Mouse (Mus musculus): ENCODE measurements around the gene Nudt9. TPM values are rescaled to one million over a fixed set of nuclear protein-coding genes. Genes with fewer than 3 reads are reported as not detected.

Gene Nudt9
- polyA plus RNA-seq, 1 experiment from 2014 or later: 57.1 TPM

DNA sequence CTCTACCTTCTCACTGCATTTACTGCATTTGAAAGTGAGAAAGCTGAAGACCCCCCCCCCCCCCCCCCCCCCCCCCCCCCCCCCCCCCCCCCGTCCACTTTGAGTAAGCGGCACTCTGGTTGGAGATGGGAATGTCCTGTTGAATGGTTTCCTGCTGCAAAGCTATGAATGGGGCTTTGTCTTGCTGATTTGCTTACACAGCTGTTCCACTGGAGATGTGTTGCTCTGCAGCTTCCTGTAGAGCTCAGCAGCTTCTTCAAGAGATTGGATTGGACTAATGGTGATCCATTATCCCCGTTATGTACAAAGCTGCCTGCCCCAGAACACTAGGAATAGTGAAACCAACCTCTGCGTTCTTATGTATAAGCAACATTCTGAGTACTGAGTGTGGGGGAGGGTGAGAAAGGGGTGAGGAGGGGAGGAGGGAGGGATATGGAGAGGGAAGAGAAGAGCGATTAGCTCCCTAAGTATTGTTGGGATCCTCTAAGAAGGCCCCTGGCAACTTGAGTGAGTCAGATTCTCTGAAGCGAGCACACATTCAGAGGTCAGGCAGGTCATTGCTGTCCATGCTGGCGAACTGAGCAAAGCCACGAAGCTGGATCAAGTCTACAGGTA, 26.3 kb downstream of the Nudt9 start:
- Histone ChIP-seq H3K36me3 (ENCODE audit: control insufficient read depth, insufficient read depth, low read length) (no peaks in the 10 kb centered on the region), H3K9me3 (ENCODE audit: control insufficient read depth, low read length) (no peaks in the 10 kb centered on the region), H3K27ac (replicated peaks) (peak overlapping the region; percentile 49; the same call in 1 of the 2 replicates), H3K4me1 (replicated peaks; ENCODE audit: control insufficient read depth, insufficient read depth) (0 out of 2 replicates have a peak, but pooled peaks cover 2% of the 10 kb centered on the region), H3K9ac (ENCODE audit: low read length) (no peak overlapping the region), H3K4me3 (ENCODE audit: low read depth, low read length) (no peak overlapping the region), H3K27me3 (ENCODE audit: control insufficient read depth, insufficient read depth, low read length) (no peaks in the 10 kb centered on the region), H3K4me2 (replicated peaks; ENCODE audit: low read depth) (0 out of 2 replicates have a peak overlapping the region, but pooled peaks have one; percentile 14)
- 25% methylated on average over 6 of the region's 8 CpGs for WGBS
- no peak for DNase-seq (ENCODE audit: low spot score)
- peak; percentile 91 for ATAC-seq (ENCODE audit: low FRiP score, low TSS enrichment)
- TF ChIP-seq CTCF (IDR thresholded peaks at IDR 0.05; ENCODE audit: low read depth): no peak
- TF ChIP-seq EP300 (optimal IDR thresholded peaks at IDR 0.05): no peak

GRCm38 (mm10) chr5:104073602-104074001, 27.5 kb downstream of the Nudt9 start:
- ATAC-seq (ENCODE audit: low FRiP score, low TSS enrichment) (peak; percentile 87), DNase-seq (ENCODE audit: low spot score) (no peak)
- Histone ChIP-seq H3K9ac (ENCODE audit: low read length) (no peak overlapping the region), H3K9me3 (ENCODE audit: control insufficient read depth, low read length) (no peaks in the 10 kb centered on the region), H3K4me3 (ENCODE audit: low read depth, low read length) (no peak overlapping the region), H3K4me2 (replicated peaks; ENCODE audit: low read depth) (no peak overlapping the region), H3K27me3 (ENCODE audit: control insufficient read depth, insufficient read depth, low read length) (no peaks in the 10 kb centered on the region), H3K36me3 (ENCODE audit: control insufficient read depth, insufficient read depth, low read length) (no peaks in the 10 kb centered on the region), H3K27ac (replicated peaks) (no peak overlapping the region), H3K4me1 (replicated peaks; ENCODE audit: control insufficient read depth, insufficient read depth) (0 out of 2 replicates have a peak, but pooled peaks cover 2% of the 10 kb centered on the region)
- TF ChIP-seq EP300 (optimal IDR thresholded peaks at IDR 0.05) (no peak), CTCF (IDR thresholded peaks at IDR 0.05; ENCODE audit: low read depth) (no peak)
- 90% methylated on average over 5 of the region's 5 CpGs for WGBS

GRCm38 (mm10) chr5:104074388-104074787, 28.3 kb downstream of the Nudt9 start:
- 23% methylated on average over 12 of the region's 12 CpGs for WGBS
- no peaks in the 10 kb centered on the region for H3K36me3 ChIP-seq (ENCODE audit: control insufficient read depth, insufficient read depth, low read length)
- TF ChIP-seq EP300 (optimal IDR thresholded peaks at IDR 0.05) (no peak), CTCF (IDR thresholded peaks at IDR 0.05; ENCODE audit: low read depth) (peak; percentile 90)
- 0 out of 2 replicates have a peak, but pooled peaks cover 2% of the 10 kb centered on the region for H3K4me1 ChIP-seq (replicated peaks; ENCODE audit: control insufficient read depth, insufficient read depth)
- H3K4me2 ChIP-seq (replicated peaks; ENCODE audit: low read depth): 0 out of 2 replicates have a peak overlapping the region, but pooled peaks have one; percentile 11
- ATAC-seq (ENCODE audit: low FRiP score, low TSS enrichment): peak; percentile 68
- no peaks in the 10 kb centered on the region for H3K27me3 ChIP-seq (ENCODE audit: control insufficient read depth, insufficient read depth, low read length)
- H3K4me3 ChIP-seq (ENCODE audit: low read depth, low read length): no peak overlapping the region
- H3K27ac ChIP-seq (replicated peaks): no peak overlapping the region
- H3K9ac ChIP-seq (ENCODE audit: low read length): no peak overlapping the region
- no peaks in the 10 kb centered on the region for H3K9me3 ChIP-seq (ENCODE audit: control insufficient read depth, low read length)
- DNase-seq (ENCODE audit: low spot score): peak; percentile 76

DNA sequence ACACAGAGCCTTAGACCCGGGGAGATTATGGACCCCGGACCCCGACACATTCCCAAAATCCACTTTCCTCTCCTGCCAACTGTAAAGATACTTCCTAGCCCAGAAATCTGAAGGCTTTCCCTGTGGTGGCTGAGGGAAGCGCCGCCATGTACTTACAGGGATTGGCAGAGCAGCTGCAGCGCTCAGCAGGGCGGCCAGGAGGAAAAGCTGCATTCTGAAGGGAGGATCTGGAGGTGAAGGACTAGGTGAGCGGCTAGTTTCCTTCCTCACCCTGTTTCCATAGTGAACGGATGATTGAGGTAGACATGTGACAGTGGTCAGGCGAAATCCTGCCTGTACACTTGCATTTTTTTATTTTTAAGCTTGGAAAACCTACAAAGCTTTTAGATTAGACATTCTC, 30.3 kb downstream of the Nudt9 start:
- WGBS: 25% methylated on average over 10 of the region's 10 CpGs
- Histone ChIP-seq H3K27me3 (ENCODE audit: control insufficient read depth, insufficient read depth, low read length) (no peaks in the 10 kb centered on the region), H3K4me3 (ENCODE audit: low read depth, low read length) (no peak overlapping the region), H3K9ac (ENCODE audit: low read length) (no peak overlapping the region), H3K4me2 (replicated peaks; ENCODE audit: low read depth) (no peak overlapping the region), H3K27ac (replicated peaks) (no peak overlapping the region), H3K36me3 (ENCODE audit: control insufficient read depth, insufficient read depth, low read length) (no peaks in the 10 kb centered on the region), H3K9me3 (ENCODE audit: control insufficient read depth, low read length) (no peaks in the 10 kb centered on the region), H3K4me1 (replicated peaks; ENCODE audit: control insufficient read depth, insufficient read depth) (0 out of 2 replicates have a peak, but pooled peaks cover 2% of the 10 kb centered on the region)
- TF ChIP-seq EP300 (optimal IDR thresholded peaks at IDR 0.05): no peak
- no peak for TF ChIP-seq CTCF (IDR thresholded peaks at IDR 0.05; ENCODE audit: low read depth)
- peak; percentile 34 for DNase-seq (ENCODE audit: low spot score)
- no peak for ATAC-seq (ENCODE audit: low FRiP score, low TSS enrichment)

DNA sequence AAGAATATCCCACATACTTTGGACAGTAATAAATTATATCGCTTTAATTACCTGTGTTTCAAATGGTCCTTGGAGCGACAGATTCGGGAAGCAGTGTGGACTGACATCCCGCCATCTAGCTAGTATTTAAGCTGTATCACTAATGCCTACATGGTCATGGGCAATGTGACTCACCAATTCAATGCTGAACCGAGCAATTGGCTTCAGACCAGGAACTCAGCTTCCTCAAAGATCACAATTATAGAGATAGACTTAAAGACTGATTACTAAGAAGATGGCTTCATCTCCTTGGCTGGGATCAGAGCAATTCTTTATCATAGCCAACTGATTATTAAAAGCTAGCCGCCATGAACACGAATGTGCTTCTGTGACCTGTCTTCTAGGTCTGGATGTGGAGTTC, 31.4 kb downstream of the Nudt9 start, which contains the start of gene Gm17660:
TSS of gene Gm17660 (minus strand) at position 101 of the 400 bp plus-strand sequence.
- no peaks in the 10 kb centered on the region for H3K9me3 ChIP-seq (ENCODE audit: control insufficient read depth, low read length)
- WGBS: 92% methylated on average over 7 of the region's 7 CpGs
- no peak within 1 kb of the TSS for H3K4me2 ChIP-seq (replicated peaks; ENCODE audit: low read depth)
- H3K27me3 ChIP-seq (ENCODE audit: control insufficient read depth, insufficient read depth, low read length): no peaks in the 10 kb centered on the region
- H3K27ac ChIP-seq (replicated peaks): no peak within 1 kb of the TSS
- no peak for TF ChIP-seq CTCF (IDR thresholded peaks at IDR 0.05; ENCODE audit: low read depth)
- TF ChIP-seq EP300 (optimal IDR thresholded peaks at IDR 0.05): no peak
- H3K36me3 ChIP-seq (ENCODE audit: control insufficient read depth, insufficient read depth, low read length): no peaks in the 10 kb centered on the region
- DNase-seq (ENCODE audit: low spot score): no peak
- 0 out of 2 replicates have a peak, but pooled peaks cover 2% of the 10 kb centered on the region for H3K4me1 ChIP-seq (replicated peaks; ENCODE audit: control insufficient read depth, insufficient read depth)
- H3K9ac ChIP-seq (ENCODE audit: low read length): no peak within 1 kb of the TSS
- no peak within 1 kb of the TSS for H3K4me3 ChIP-seq (ENCODE audit: low read depth, low read length)
- no peak for ATAC-seq (ENCODE audit: low FRiP score, low TSS enrichment)

DNA sequence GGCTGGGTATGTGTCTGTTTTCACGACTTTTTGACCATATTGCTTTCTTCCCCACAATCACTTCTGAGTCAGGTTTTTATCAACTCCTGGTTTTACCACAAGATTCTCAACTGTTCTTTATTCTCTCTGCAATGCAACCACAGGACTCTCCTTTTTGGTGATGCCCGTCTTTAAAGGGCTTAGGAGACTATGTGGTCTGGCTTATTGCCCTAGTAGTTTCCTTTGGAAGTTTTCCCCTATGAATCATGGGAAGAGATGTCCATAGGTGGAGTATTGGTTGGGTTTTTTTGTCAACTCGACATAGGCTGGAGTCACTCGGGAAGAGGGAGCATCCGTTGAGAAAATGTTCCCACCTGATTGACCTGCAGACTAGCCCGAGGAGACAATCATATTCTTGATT, 34.6 kb downstream of the Nudt9 start:
- no peak overlapping the region for H3K4me2 ChIP-seq (replicated peaks; ENCODE audit: low read depth)
- WGBS: 80% methylated on average over 6 of the region's 6 CpGs
- no peak for DNase-seq (ENCODE audit: low spot score)

More for the DNA sequence above, 34.6 kb downstream of the Nudt9 start:
- no peaks in the 10 kb centered on the region for H3K9me3 ChIP-seq (ENCODE audit: control insufficient read depth, low read length)
- no peak overlapping the region for H3K4me3 ChIP-seq (ENCODE audit: low read depth, low read length)
- no peaks in the 10 kb centered on the region for H3K27me3 ChIP-seq (ENCODE audit: control insufficient read depth, insufficient read depth, low read length)
- H3K9ac ChIP-seq (ENCODE audit: low read length): no peak overlapping the region
- no peak overlapping the region for H3K27ac ChIP-seq (replicated peaks)
- TF ChIP-seq CTCF (IDR thresholded peaks at IDR 0.05; ENCODE audit: low read depth) (no peak), EP300 (optimal IDR thresholded peaks at IDR 0.05) (no peak)
- ATAC-seq (ENCODE audit: low FRiP score, low TSS enrichment): no peak
- 0 out of 2 replicates have a peak, but pooled peaks cover 2% of the 10 kb centered on the region for H3K36me3 ChIP-seq (ENCODE audit: control insufficient read depth, insufficient read depth, low read length)
- no peaks in the 10 kb centered on the region for H3K4me1 ChIP-seq (replicated peaks; ENCODE audit: control insufficient read depth, insufficient read depth)

Measured in stomach, postnatal 0 days (tissue).